Mouse (Mus musculus) lung, postnatal 0 days (tissue): ENCODE measurements around the gene Tifa. TPM values are rescaled to one million over a fixed set of nuclear protein-coding genes. Genes with fewer than 3 reads are reported as not detected.

Experiments
- ATAC-seq: fragments of 200-750 bp; cut with Nextera tagmentation; 2 replicates; pipeline ENCODE4 v1.8.0; 2017; ENCODE audit warnings: moderate library complexity
- DNase-seq: peaks from one replicate; pipeline ENCODE4 v3.0.0-alpha.2; 2016; ENCODE audit warnings: low spot score
- H3K27ac ChIP-seq: fragments of 300-500 bp; sonication (generic); 2 replicates; pipeline ENCODE4 v1.5.1; 2014; ENCODE audit warnings: antibody characterized with exemption, mild to moderate bottlenecking, low read length, mixed read lengths
- H3K27me3 ChIP-seq: fragments of 300-500 bp; sonication (generic); replicated peaks from 2 replicates; pipeline ENCODE4 v1.6.1; 2014; ENCODE audit warnings: low read length, mixed read lengths; ENCODE audit not compliant: insufficient read depth
- H3K36me3 ChIP-seq: fragments of 300-500 bp; sonication (generic); 2 replicates; pipeline ENCODE4 v1.6.1; 2014; ENCODE audit warnings: low read length, mixed read lengths; ENCODE audit not compliant: insufficient read depth
- H3K4me1 ChIP-seq: fragments of 300-500 bp; sonication (generic); 2 replicates; pipeline ENCODE4 v1.6.1; 2014; ENCODE audit warnings: antibody characterized with exemption, low read depth, low read length, mixed read lengths; ENCODE audit not compliant: insufficient read depth
- H3K4me2 ChIP-seq: fragments of 300-500 bp; sonication (generic); replicated peaks from 2 replicates; pipeline ENCODE4 v1.6.1; 2014; ENCODE audit warnings: low read depth, mild to moderate bottlenecking, low read length, moderate library complexity, mixed read lengths
- H3K4me3 ChIP-seq: fragments of 300-500 bp; sonication (generic); 2 replicates; pipeline ENCODE4 v1.5.1; 2014; ENCODE audit warnings: low read depth, low read length
- H3K9ac ChIP-seq: fragments of 300-500 bp; sonication (generic); replicated peaks from 2 replicates; pipeline ENCODE4 v1.6.1; 2014; ENCODE audit warnings: low read depth, mild to moderate bottlenecking
- H3K9me3 ChIP-seq: fragments of 300-500 bp; sonication (generic); 2 replicates; pipeline ENCODE4 v1.6.1; 2016; ENCODE audit warnings: low read length, mixed read lengths
- CTCF ChIP-seq: IDR thresholded peaks from 2 replicates; pipeline ENCODE4 v1.5.1; 2016; ENCODE audit warnings: antibody characterized with exemption, mild to moderate bottlenecking
- EP300 ChIP-seq: IDR thresholded peaks from 2 replicates; pipeline ENCODE4 v1.6.1; 2016; ENCODE audit warnings: antibody characterized with exemption, mild to moderate bottlenecking, control low read depth
- WGBS: fragments of 180-500 bp; shearing (Covaris S2); extraction: QIAGEN DNeasy Blood & Tissue Kit; methylation state at CpG from one replicate; pipeline ENCODE4 v1.1.7; 2014; 5-methylcytosine and 5-hydroxymethylcytosine counted together
- polyA plus RNA-seq: library from polyadenylated mRNA; unstranded; fragments of >200 nt; fragmentation: Nextera tagmentation; extraction: Ambion mirVana; gene quantifications from 2 replicates; pipeline ENCODE4 v1.2.1, GENCODE M21; 2015

Gene Tifa
- polyA plus RNA-seq, 1 experiment from 2014 or later, result 6.3 TPM

GRCm38 (mm10) chr3:127749266-127749665 is 40.3 kb upstream of the Tifa start:
- no peak for TF ChIP-seq CTCF
- no peak for TF ChIP-seq EP300
- Histone ChIP-seq H3K27ac (no peak overlapping the region), H3K9me3 (no peaks in the 10 kb centered on the region), H3K4me2 (no peak overlapping the region), H3K4me3 (no peak overlapping the region), H3K36me3 (no peaks in the 10 kb centered on the region), H3K9ac (no peak overlapping the region), H3K27me3 (no peaks in the 10 kb centered on the region), H3K4me1 (no peaks in the 10 kb centered on the region)
- 29% methylated on average over 9 of the region's 9 CpGs for WGBS
- ATAC-seq, result no peak
- DNase-seq, result no peak

GRCm38 (mm10) chr3:127749981-127750562 is 39.5 kb upstream of the Tifa start:
- H3K27me3 ChIP-seq, result no peaks in the 10 kb centered on the region
- DNase-seq (peak; percentile 9), ATAC-seq (no peak)
- no peak for TF ChIP-seq EP300
- no peak overlapping the region for H3K4me3 ChIP-seq
- H3K4me1 ChIP-seq, result no peaks in the 10 kb centered on the region
- no peak overlapping the region for H3K9ac ChIP-seq
- no peaks in the 10 kb centered on the region for H3K9me3 ChIP-seq
- no peak overlapping the region for H3K27ac ChIP-seq
- 16% methylated on average over 12 of the region's 12 CpGs for WGBS
- H3K4me2 ChIP-seq, result no peak overlapping the region
- H3K36me3 ChIP-seq, result no peaks in the 10 kb centered on the region

DNA sequence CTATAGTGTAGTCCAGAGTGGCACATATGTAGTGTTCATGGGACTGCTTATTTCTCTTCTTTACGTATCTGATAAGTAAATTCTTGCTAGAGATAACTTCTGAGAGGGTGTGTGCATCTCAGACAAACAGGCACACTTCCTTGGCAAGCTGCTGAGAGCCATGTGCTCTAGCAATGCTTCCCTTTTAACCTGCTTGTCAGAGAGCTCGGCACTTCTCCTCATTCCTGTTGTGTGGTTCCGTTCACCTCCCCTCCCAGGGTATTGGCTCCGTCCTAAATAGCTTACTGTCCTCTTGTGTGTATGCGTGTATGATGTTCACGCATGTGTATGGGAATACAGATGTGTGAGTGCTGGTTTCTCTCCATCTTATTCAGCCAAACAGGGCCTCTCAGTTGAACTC is 33.1 kb upstream of the Tifa start:
- WGBS, result 80% methylated on average over 6 of the region's 6 CpGs
- Histone ChIP-seq H3K36me3 (no peaks in the 10 kb centered on the region), H3K4me1 (no peaks in the 10 kb centered on the region), H3K9ac (no peak overlapping the region), H3K9me3 (no peaks in the 10 kb centered on the region), H3K27ac (no peak overlapping the region), H3K4me3 (no peak overlapping the region), H3K27me3 (no peaks in the 10 kb centered on the region), H3K4me2 (no peak overlapping the region)
- no peak for TF ChIP-seq CTCF
- TF ChIP-seq EP300, result no peak
- DNase-seq (no peak), ATAC-seq (no peak)

DNA sequence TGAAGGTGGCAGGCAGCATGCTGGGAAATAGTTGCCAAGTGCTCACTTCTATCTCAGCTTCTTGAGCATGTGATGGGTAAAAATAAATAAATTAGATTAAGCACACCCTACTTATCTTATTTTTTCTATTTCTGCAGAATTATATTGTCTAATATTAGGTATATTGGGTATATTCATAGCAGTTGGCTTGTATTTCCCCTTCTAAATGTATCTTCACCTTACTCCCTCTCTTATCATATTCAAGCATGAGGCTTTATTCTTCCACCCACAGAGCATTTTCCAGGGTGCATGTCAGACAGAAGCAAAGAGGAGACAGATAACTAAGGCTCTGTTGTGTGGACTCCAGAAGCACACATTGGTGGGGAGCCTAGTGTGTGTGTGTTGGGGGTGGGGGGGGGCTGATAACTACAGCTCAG is 31.7 kb upstream of the Tifa start:
- no peak for DNase-seq
- Histone ChIP-seq H3K27ac (no peak overlapping the region), H3K27me3 (no peaks in the 10 kb centered on the region), H3K36me3 (no peaks in the 10 kb centered on the region), H3K9ac (no peak overlapping the region), H3K9me3 (no peaks in the 10 kb centered on the region), H3K4me2 (no peak overlapping the region), H3K4me3 (no peak overlapping the region), H3K4me1 (no peaks in the 10 kb centered on the region)
- no peak for ATAC-seq
- TF ChIP-seq EP300 (no peak), CTCF (no peak)

DNA sequence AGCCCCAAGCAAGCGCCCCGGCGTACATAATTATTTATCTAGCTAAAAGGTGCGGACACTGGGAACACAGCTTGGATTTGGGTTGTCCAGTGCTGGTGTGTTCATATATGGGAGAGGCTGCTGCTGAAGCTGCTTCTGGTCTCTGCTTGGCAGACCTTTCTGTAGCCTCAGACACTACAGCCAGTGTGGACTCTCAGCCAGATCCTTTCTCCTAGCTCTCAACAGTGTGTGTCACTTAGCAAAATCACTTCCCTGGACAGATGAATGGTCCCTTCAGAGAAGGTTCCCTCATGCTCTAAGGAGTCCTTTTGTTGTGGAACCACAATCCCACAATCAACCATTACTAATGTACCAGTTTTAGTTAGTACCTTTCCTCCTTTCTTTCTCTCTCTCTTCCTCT is 30.8 kb upstream of the Tifa start:
- Histone ChIP-seq H3K4me2 (no peak overlapping the region), H3K4me1 (no peaks in the 10 kb centered on the region), H3K9ac (no peak overlapping the region), H3K9me3 (no peaks in the 10 kb centered on the region), H3K27ac (no peak overlapping the region), H3K36me3 (no peaks in the 10 kb centered on the region), H3K27me3 (no peaks in the 10 kb centered on the region), H3K4me3 (no peak overlapping the region)
- ATAC-seq, result no peak
- TF ChIP-seq CTCF (no peak), EP300 (no peak)
- DNase-seq, result no peak
- 36% methylated on average over 4 of the region's 4 CpGs for WGBS

DNA sequence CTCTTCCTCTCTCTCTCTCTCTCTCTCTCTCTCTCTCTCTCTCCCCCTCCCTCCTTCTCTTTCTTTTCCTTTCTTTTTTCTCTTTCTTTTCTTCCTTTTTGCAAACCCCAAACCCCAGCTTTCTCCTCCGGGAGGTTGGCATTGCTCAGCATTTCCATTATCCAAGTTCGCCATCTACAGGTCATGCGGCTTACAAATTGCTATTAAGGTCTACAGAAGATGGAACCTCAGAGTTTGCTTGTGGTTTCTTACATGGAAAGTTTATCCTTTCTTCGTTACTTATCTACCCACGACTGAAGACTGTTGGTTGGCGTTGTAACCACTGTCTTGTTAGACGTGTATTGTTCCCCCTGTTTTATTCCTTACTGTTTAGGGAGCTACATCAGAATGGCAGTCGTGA is 30.4 kb upstream of the Tifa start:
- no peaks in the 10 kb centered on the region for H3K4me1 ChIP-seq
- no peak overlapping the region for H3K27ac ChIP-seq
- no peak overlapping the region for H3K4me3 ChIP-seq
- H3K4me2 ChIP-seq, result no peak overlapping the region
- WGBS, result 10% methylated on average over 8 of the region's 8 CpGs
- H3K27me3 ChIP-seq, result no peaks in the 10 kb centered on the region
- TF ChIP-seq CTCF (peak; percentile 70), EP300 (no peak)
- H3K36me3 ChIP-seq, result no peaks in the 10 kb centered on the region
- DNase-seq (peak; percentile 61), ATAC-seq (no peak)
- no peak overlapping the region for H3K9ac ChIP-seq
- H3K9me3 ChIP-seq, result no peaks in the 10 kb centered on the region

DNA sequence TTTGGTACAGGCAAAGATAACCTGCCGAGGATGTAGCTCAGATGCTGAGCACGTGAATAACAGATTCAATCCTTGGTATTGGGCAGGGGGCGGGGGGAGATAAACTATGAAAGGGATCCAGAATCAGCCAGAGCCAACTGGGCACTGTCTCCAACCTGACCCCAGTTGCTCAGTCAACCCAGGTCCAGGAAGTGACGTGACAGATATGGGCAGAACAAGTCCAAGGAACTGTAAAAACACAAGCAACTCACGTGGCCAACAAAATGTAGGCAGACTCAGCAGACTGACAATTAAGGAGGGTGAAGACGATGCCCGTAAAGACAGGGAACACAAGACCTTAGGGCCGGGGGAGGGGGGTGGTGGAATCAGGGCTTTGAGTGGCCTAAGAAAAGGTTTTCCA is 27.2 kb upstream of the Tifa start:
- WGBS, result 60% methylated on average over 8 of the region's 8 CpGs

More for the DNA sequence above, 27.2 kb upstream of the Tifa start:
- H3K27me3 ChIP-seq, result no peaks in the 10 kb centered on the region
- H3K36me3 ChIP-seq, result no peaks in the 10 kb centered on the region
- no peak overlapping the region for H3K27ac ChIP-seq
- DNase-seq, result no peak
- no peaks in the 10 kb centered on the region for H3K9me3 ChIP-seq
- H3K9ac ChIP-seq, result no peak overlapping the region
- H3K4me2 ChIP-seq, result no peak overlapping the region
- no peak for ATAC-seq
- H3K4me1 ChIP-seq, result no peaks in the 10 kb centered on the region
- TF ChIP-seq EP300 (no peak), CTCF (no peak)
- H3K4me3 ChIP-seq, result no peak overlapping the region
